Mouse (Mus musculus) neural tube, embryonic 11.5 days (tissue): Measurements from ENCODE around the gene Lrrc25. TPM values are rescaled to one million over a fixed set of nuclear protein-coding genes. Genes with fewer than 3 reads are reported as not detected.
A peak's percentile ranks its signal among the peaks of the same experiment; 100 is the strongest.

ENCODE experiments used
- ATAC-seq: fragments of 200-750 bp; cut with Nextera tagmentation; 2 replicates; pipeline ENCODE4 v1.8.0; 2017; ENCODE audit warnings: moderate number of reproducible peaks, mild to moderate bottlenecking, moderate TSS enrichment, moderate library complexity; ENCODE audit not compliant: insufficient read depth, low FRiP score, low TSS enrichment
- DNase-seq: peaks from one replicate; pipeline ENCODE4 v3.0.0-alpha.2; 2015; ENCODE audit warnings: low spot score
- H3K27ac ChIP-seq: fragments of 300-500 bp; sonication (generic); 2 replicates; pipeline ENCODE4 v1.5.1; 2014; ENCODE audit warnings: low read depth, mild to moderate bottlenecking, low read length
- H3K27me3 ChIP-seq: fragments of 300-500 bp; sonication (generic); 2 replicates; pipeline ENCODE4 v1.6.1; 2014; ENCODE audit warnings: mild to moderate bottlenecking, low read length, mixed read lengths; ENCODE audit not compliant: control insufficient read depth, insufficient read depth
- H3K36me3 ChIP-seq: fragments of 300-500 bp; sonication (generic); 2 replicates; pipeline ENCODE4 v1.6.1; 2014; ENCODE audit warnings: mild to moderate bottlenecking, low read length, moderate library complexity, mixed read lengths; ENCODE audit not compliant: control insufficient read depth, insufficient read depth
- H3K4me1 ChIP-seq: fragments of 300-500 bp; sonication (generic); 2 replicates; pipeline ENCODE4 v1.6.1; 2014; ENCODE audit warnings: low read length, mixed read lengths; ENCODE audit not compliant: control insufficient read depth, insufficient read depth
- H3K4me2 ChIP-seq: fragments of 300-500 bp; sonication (generic); 2 replicates; pipeline ENCODE4 v1.6.1; 2014; ENCODE audit warnings: low read depth, mild to moderate bottlenecking, moderate library complexity
- H3K4me3 ChIP-seq: fragments of 300-500 bp; sonication (generic); 2 replicates; pipeline ENCODE4 v1.5.1; 2014; ENCODE audit warnings: low read depth, low read length
- H3K9ac ChIP-seq: fragments of 300-500 bp; sonication (generic); 2 replicates; pipeline ENCODE4 v1.6.1; 2014; ENCODE audit warnings: mild to moderate bottlenecking, low read length
- H3K9me3 ChIP-seq: fragments of 300-500 bp; sonication (generic); 2 replicates; pipeline ENCODE4 v1.6.1; 2016; ENCODE audit warnings: low read length; ENCODE audit not compliant: control insufficient read depth
- WGBS: fragments of 180-500 bp; shearing (Covaris S2); extraction: QIAGEN DNeasy Blood & Tissue Kit; methylation state at CpG from one replicate; pipeline ENCODE4 v1.1.7; 2014; 5-methylcytosine and 5-hydroxymethylcytosine counted together
- polyA plus RNA-seq: library from polyadenylated mRNA; unstranded; fragments of >200 nt; fragmentation: Nextera tagmentation; extraction: Ambion mirVana; gene quantifications from 2 replicates; pipeline ENCODE4 v1.2.1, GENCODE M21; 2014

The Lrrc25 gene
- polyA plus RNA-seq, 1 experiment from 2014 or later: 1.2 TPM

- Histone ChIP-seq H3K36me3 (peaks cover 7% of the 10 kb centered on the region; the same call in 1 of the 2 replicates), H3K4me1 (peaks cover 30% of the 10 kb centered on the region), H3K4me3 (no peak overlapping the region), H3K9me3 (no peaks in the 10 kb centered on the region), H3K9ac (no peak overlapping the region; the same call in 1 of the 2 replicates), H3K27ac (peak overlapping the region; percentile 56), H3K4me2 (no peak overlapping the region), H3K27me3 (no peaks in the 10 kb centered on the region)
- DNase-seq (no peak), ATAC-seq (no peak)
- 66% methylated on average over 6 of the region's 6 CpGs for WGBS
These were observed 30.4 kb downstream of the Lrrc25 start for GRCm38 (mm10) chr8:70646369-70646768.

- ATAC-seq: no peak
- no peak overlapping the region for H3K4me3 ChIP-seq
These were observed 30.8 kb downstream of the Lrrc25 start for GRCm38 (mm10) chr8:70646775-70647174.

GRCm38 (mm10) chr8:70647343-70648163 is 31.6 kb downstream of the Lrrc25 start:
- Histone ChIP-seq H3K27me3 (no peaks in the 10 kb centered on the region), H3K4me1 (peaks cover 30% of the 10 kb centered on the region), H3K9me3 (no peaks in the 10 kb centered on the region), H3K36me3 (peaks cover 7% of the 10 kb centered on the region; the same call in 1 of the 2 replicates), H3K4me3 (no peak overlapping the region), H3K4me2 (no peak overlapping the region), H3K9ac (peak overlapping the region; percentile 15; the same call in 1 of the 2 replicates), H3K27ac (peak overlapping the region; percentile 56)
- WGBS: 37% methylated on average over 8 of the region's 8 CpGs
- peak; percentile 68 for DNase-seq
- ATAC-seq: peak; percentile 49

More at GRCm38 (mm10) chr8:70646775-70647174, 30.8 kb downstream of the Lrrc25 start:
- peak overlapping the region; percentile 56 for H3K27ac ChIP-seq
- peaks cover 7% of the 10 kb centered on the region; the same call in 1 of the 2 replicates for H3K36me3 ChIP-seq
- H3K4me2 ChIP-seq: no peak overlapping the region
- DNase-seq: no peak
- no peaks in the 10 kb centered on the region for H3K27me3 ChIP-seq
- no peak overlapping the region; the same call in 1 of the 2 replicates for H3K9ac ChIP-seq
- no peaks in the 10 kb centered on the region for H3K9me3 ChIP-seq
- H3K4me1 ChIP-seq: peaks cover 30% of the 10 kb centered on the region

GRCm38 (mm10) chr8:70648164-70648442 is 32.1 kb downstream of the Lrrc25 start:
- Histone ChIP-seq H3K9ac (no peak overlapping the region; the same call in 1 of the 2 replicates), H3K27ac (peak overlapping the region; percentile 56), H3K9me3 (no peaks in the 10 kb centered on the region), H3K4me3 (no peak overlapping the region), H3K4me1 (peaks cover 33% of the 10 kb centered on the region), H3K27me3 (no peaks in the 10 kb centered on the region), H3K4me2 (no peak overlapping the region), H3K36me3 (peaks cover 7% of the 10 kb centered on the region; the same call in 1 of the 2 replicates)
- ATAC-seq (no peak), DNase-seq (no peak)
- 57% methylated on average over 1 of the region's 1 CpGs for WGBS

GRCm38 (mm10) chr8:70648921-70649320 is 33.0 kb downstream of the Lrrc25 start:
- Histone ChIP-seq H3K4me1 (peaks cover 33% of the 10 kb centered on the region), H3K27ac (peak overlapping the region; percentile 63)
- no peak for ATAC-seq

GRCm38 (mm10) chr8:70649324-70649723 is 33.4 kb downstream of the Lrrc25 start:
- no peaks in the 10 kb centered on the region for H3K9me3 ChIP-seq
- 88% methylated on average over 4 of the region's 4 CpGs for WGBS
- no peak overlapping the region for H3K9ac ChIP-seq
- no peak overlapping the region for H3K4me3 ChIP-seq
- DNase-seq (peak; percentile 69), ATAC-seq (peak; percentile 32; the same call in 1 of the 2 replicates)
- no peak overlapping the region for H3K4me2 ChIP-seq
- peak overlapping the region; percentile 63 for H3K27ac ChIP-seq
- H3K27me3 ChIP-seq: no peaks in the 10 kb centered on the region
- H3K36me3 ChIP-seq: peaks cover 7% of the 10 kb centered on the region
- peaks cover 34% of the 10 kb centered on the region for H3K4me1 ChIP-seq

More at GRCm38 (mm10) chr8:70648921-70649320, 33.0 kb downstream of the Lrrc25 start:
- no peak overlapping the region for H3K4me3 ChIP-seq
- 70% methylated on average over 3 of the region's 3 CpGs for WGBS
- no peaks in the 10 kb centered on the region for H3K27me3 ChIP-seq
- H3K9me3 ChIP-seq: no peaks in the 10 kb centered on the region
- H3K36me3 ChIP-seq: peaks cover 7% of the 10 kb centered on the region; the same call in 1 of the 2 replicates
- H3K9ac ChIP-seq: no peak overlapping the region
- DNase-seq: no peak
- H3K4me2 ChIP-seq: no peak overlapping the region

GRCm38 (mm10) chr8:70650351-70650750 is 34.4 kb downstream of the Lrrc25 start:
- Histone ChIP-seq H3K4me3 (no peak overlapping the region), H3K27ac (0 out of 2 replicates have a peak overlapping the region, but pooled peaks have one; percentile 39), H3K4me2 (no peak overlapping the region), H3K9me3 (no peaks in the 10 kb centered on the region), H3K9ac (no peak overlapping the region), H3K36me3 (peaks cover 10% of the 10 kb centered on the region), H3K4me1 (peaks cover 37% of the 10 kb centered on the region), H3K27me3 (no peaks in the 10 kb centered on the region)
- ATAC-seq (no peak), DNase-seq (no peak)
- WGBS: 96% methylated on average over 17 of the region's 17 CpGs

GRCm38 (mm10) chr8:70653226-70653625 is 37.3 kb downstream of the Lrrc25 start:
- H3K4me1 ChIP-seq: peaks cover 38% of the 10 kb centered on the region
- no peak for DNase-seq
- ATAC-seq: no peak
- H3K4me3 ChIP-seq: no peak overlapping the region
- 60% methylated on average over 2 of the region's 2 CpGs for WGBS
- H3K36me3 ChIP-seq: peaks cover 10% of the 10 kb centered on the region
- no peaks in the 10 kb centered on the region for H3K27me3 ChIP-seq
- no peaks in the 10 kb centered on the region for H3K9me3 ChIP-seq
- H3K4me2 ChIP-seq: no peak overlapping the region
- H3K9ac ChIP-seq: no peak overlapping the region
- H3K27ac ChIP-seq: 0 out of 2 replicates have a peak overlapping the region, but pooled peaks have one; percentile 29

- no peak overlapping the region for H3K9ac ChIP-seq
- no peak overlapping the region for H3K4me2 ChIP-seq
- H3K4me3 ChIP-seq: no peak overlapping the region
- peaks cover 37% of the 10 kb centered on the region for H3K4me1 ChIP-seq
- no peak for ATAC-seq
- H3K27ac ChIP-seq: peak overlapping the region; percentile 96; the same call in 1 of the 2 replicates
- WGBS: 68% methylated on average over 1 of the region's 1 CpGs
- H3K36me3 ChIP-seq: peaks cover 6% of the 10 kb centered on the region
- no peaks in the 10 kb centered on the region for H3K27me3 ChIP-seq
- DNase-seq: no peak
- H3K9me3 ChIP-seq: no peaks in the 10 kb centered on the region
These were observed 38.2 kb downstream of the Lrrc25 start for GRCm38 (mm10) chr8:70654121-70654520.
